10 mouse cellular contexts compared by ENCODE assay signal in genomic region chr3:51019650-51020346, GRCm38 (mm10).
A peak's percentile ranks its signal among the peaks of the same experiment; 100 is the strongest.
DNase-seq lines count a peak whose midpoint lies in the region; ATAC-seq and TF ChIP-seq lines count a peak whose summit lies in the region.
"Had no signal": no experiment of that assay in that cellular context is flagged by ENCODE, and none has a peak within 500 bp of the region (broad histone marks: within the 10 kb centered on the region; RNA-seq: fewer than 3 reads in every experiment).

No protein-coding gene starts in this region.

- ATAC-seq in forebrain, embryonic 15.5 days (replicated peaks), result peak; percentile 69; the same call in 1 of the 2 replicates
- ATAC-seq in forebrain, embryonic 13.5 days, result no peak
- no peak for ATAC-seq in neural tube, embryonic 11.5 days (ENCODE audit: insufficient read depth, low FRiP score, low TSS enrichment)
- peak; percentile 41; the same call in 1 of the 2 replicates for ATAC-seq in liver, embryonic 11.5 days (replicated peaks; ENCODE audit: low FRiP score)
- peak; percentile 80 for ATAC-seq in stomach, postnatal 0 days (ENCODE audit: low FRiP score, low TSS enrichment)
- ATAC-seq: inflammation-experienced regulatory T-cells, adult 6 months had no signal

- TF ChIP-seq EP300 in stomach, postnatal 0 days (optimal IDR thresholded peaks at IDR 0.05), result no peak

- no peaks in the 10 kb centered on the region for H3K9me3 ChIP-seq in forebrain, embryonic 15.5 days
- no peaks in the 10 kb centered on the region for H3K9me3 ChIP-seq in forebrain, embryonic 13.5 days (replicated peaks)
- no peaks in the 10 kb centered on the region for H3K9me3 ChIP-seq in neural tube, embryonic 11.5 days (ENCODE audit: control insufficient read depth, low read length)
- no peaks in the 10 kb centered on the region for H3K9me3 ChIP-seq in liver, embryonic 11.5 days (ENCODE audit: control insufficient read depth, low read length)
- H3K9me3 ChIP-seq in stomach, postnatal 0 days (ENCODE audit: control insufficient read depth, low read length), result no peaks in the 10 kb centered on the region

- 53% methylated on average over 10 of the region's 10 CpGs for WGBS in forebrain, embryonic 15.5 days
- WGBS in forebrain, embryonic 13.5 days, result 55% methylated on average over 10 of the region's 10 CpGs
- 65% methylated on average over 10 of the region's 10 CpGs for WGBS in neural tube, embryonic 11.5 days
- WGBS in liver, embryonic 11.5 days, result 76% methylated on average over 10 of the region's 10 CpGs
- WGBS in stomach, postnatal 0 days, result 39% methylated on average over 10 of the region's 10 CpGs

- peak overlapping the region; percentile 52; the same call in 1 of the 2 replicates for H3K27ac ChIP-seq in forebrain, embryonic 15.5 days (replicated peaks)
- no peak overlapping the region for H3K27ac ChIP-seq in forebrain, embryonic 13.5 days
- H3K27ac ChIP-seq in neural tube, embryonic 11.5 days (ENCODE audit: low read depth, low read length), result 0 out of 2 replicates have a peak overlapping the region, but pooled peaks have one; percentile 34
- H3K27ac ChIP-seq in liver, embryonic 11.5 days (ENCODE audit: low read depth, low read length), result no peak overlapping the region
- H3K27ac ChIP-seq in stomach, postnatal 0 days (replicated peaks), result no peak overlapping the region; the same call in 1 of the 2 replicates

- H3K36me3 ChIP-seq in forebrain, embryonic 15.5 days, result no peaks in the 10 kb centered on the region
- H3K36me3 ChIP-seq in forebrain, embryonic 13.5 days (ENCODE audit: poor library complexity, severe bottlenecking), result no peaks in the 10 kb centered on the region
- no peaks in the 10 kb centered on the region for H3K36me3 ChIP-seq in neural tube, embryonic 11.5 days (ENCODE audit: control insufficient read depth, insufficient read depth, low read length)
- no peaks in the 10 kb centered on the region for H3K36me3 ChIP-seq in liver, embryonic 11.5 days (ENCODE audit: control insufficient read depth, insufficient read depth, low read length)
- H3K36me3 ChIP-seq in stomach, postnatal 0 days (ENCODE audit: control insufficient read depth, insufficient read depth, low read length), result no peaks in the 10 kb centered on the region

- no peak overlapping the region for H3K4me2 ChIP-seq in forebrain, embryonic 15.5 days (replicated peaks)
- H3K4me2 ChIP-seq in forebrain, embryonic 13.5 days, result no peak overlapping the region
- no peak overlapping the region for H3K4me2 ChIP-seq in neural tube, embryonic 11.5 days (ENCODE audit: low read depth)
- H3K4me2 ChIP-seq in liver, embryonic 11.5 days, result peak overlapping the region; percentile 37
- peak overlapping the region; percentile 21; the same call in 1 of the 2 replicates for H3K4me2 ChIP-seq in stomach, postnatal 0 days (replicated peaks; ENCODE audit: low read depth)

- intact Hi-C loops in heart, postnatal 25 days (cut with DNase I), result no loop called here

- no peak overlapping the region for H3K9ac ChIP-seq in forebrain, embryonic 15.5 days (replicated peaks)
- H3K9ac ChIP-seq in forebrain, embryonic 13.5 days, result no peak overlapping the region
- H3K9ac ChIP-seq in neural tube, embryonic 11.5 days (ENCODE audit: low read length), result no peak overlapping the region
- H3K9ac ChIP-seq in liver, embryonic 11.5 days (ENCODE audit: low read depth, low read length), result no peak overlapping the region
- H3K9ac ChIP-seq in stomach, postnatal 0 days (ENCODE audit: low read length), result no peak overlapping the region

- no peaks in the 10 kb centered on the region for H3K4me1 ChIP-seq in forebrain, embryonic 15.5 days
- 0 out of 2 replicates have a peak, but pooled peaks cover 7% of the 10 kb centered on the region for H3K4me1 ChIP-seq in forebrain, embryonic 13.5 days
- H3K4me1 ChIP-seq in neural tube, embryonic 11.5 days (ENCODE audit: control insufficient read depth, insufficient read depth, low read length), result no peaks in the 10 kb centered on the region
- no peaks in the 10 kb centered on the region for H3K4me1 ChIP-seq in liver, embryonic 11.5 days (replicated peaks; ENCODE audit: control insufficient read depth, insufficient read depth, low read length)
- H3K4me1 ChIP-seq in stomach, postnatal 0 days (replicated peaks; ENCODE audit: control insufficient read depth, insufficient read depth), result no peaks in the 10 kb centered on the region

- no peaks in the 10 kb centered on the region for H3K27me3 ChIP-seq in forebrain, embryonic 15.5 days
- H3K27me3 ChIP-seq in forebrain, embryonic 13.5 days, result no peaks in the 10 kb centered on the region
- H3K27me3 ChIP-seq in neural tube, embryonic 11.5 days (ENCODE audit: control insufficient read depth, insufficient read depth, low read length), result no peaks in the 10 kb centered on the region
- H3K27me3 ChIP-seq in liver, embryonic 11.5 days (replicated peaks; ENCODE audit: control insufficient read depth, insufficient read depth, low read length), result no peaks in the 10 kb centered on the region
- H3K27me3 ChIP-seq in stomach, postnatal 0 days (ENCODE audit: control insufficient read depth, insufficient read depth, low read length), result no peaks in the 10 kb centered on the region

- H3K4me3 ChIP-seq in forebrain, embryonic 15.5 days, result no peak overlapping the region
- H3K4me3 ChIP-seq in forebrain, embryonic 13.5 days, result no peak overlapping the region
- H3K4me3 ChIP-seq in neural tube, embryonic 11.5 days (ENCODE audit: low read depth, low read length), result no peak overlapping the region
- no peak overlapping the region for H3K4me3 ChIP-seq in liver, embryonic 11.5 days (ENCODE audit: low read depth, low read length)
- 0 out of 2 replicates have a peak overlapping the region, but pooled peaks have one; percentile 1 for H3K4me3 ChIP-seq in stomach, postnatal 0 days (ENCODE audit: low read depth, low read length)

- no peak for TF ChIP-seq CTCF in stomach, postnatal 0 days (IDR thresholded peaks at IDR 0.05; ENCODE audit: low read depth)

- DNase-seq in neural tube, embryonic 11.5 days (ENCODE audit: low spot score), result no peak
- no peak for DNase-seq in neural tube, embryonic 10.5 days (ENCODE audit: extremely low spot score, low spot score)
- no peak for DNase-seq in liver, embryonic 11.5 days (ENCODE audit: low spot score)
- no peak for DNase-seq in stomach, postnatal 0 days (ENCODE audit: low spot score)
- DNase-seq in cerebellum, adult 18-20 months, result no peak
- DNase-seq in heart, postnatal 25 days (ENCODE audit: low spot score), result no peak
- DNase-seq: cerebellum, postnatal 25 days had no signal

Comparison
In these comparisons a context has a peak if more than half of its experiments do, and no peak if none do; other contexts are left out.
1. ATAC-seq: peak in forebrain, embryonic 15.5 days (single experiment), liver, embryonic 11.5 days (single experiment) and stomach, postnatal 0 days (single experiment); none in forebrain, embryonic 13.5 days (single experiment) and neural tube, embryonic 11.5 days (single experiment).
2. H3K27ac ChIP-seq: peak in forebrain, embryonic 15.5 days (single experiment) and neural tube, embryonic 11.5 days (single experiment); none in forebrain, embryonic 13.5 days (single experiment), liver, embryonic 11.5 days (single experiment) and stomach, postnatal 0 days (single experiment).
3. H3K4me2 ChIP-seq: peak in liver, embryonic 11.5 days (single experiment) and stomach, postnatal 0 days (single experiment); none in forebrain, embryonic 15.5 days (single experiment), forebrain, embryonic 13.5 days (single experiment) and neural tube, embryonic 11.5 days (single experiment).